Mouse (Mus musculus): ENCODE measurements around the gene Vamp3.

The Vamp3 gene

GRCm38 (mm10) chr4:151057347-151058321 is at the start of gene Vamp3:
TSS of gene Vamp3 (minus strand) at chr4:151057963.
- in situ Hi-C loops (cut with MboI; ENCODE audit: low sequenced_read_pairs): no loop called here

DNA sequence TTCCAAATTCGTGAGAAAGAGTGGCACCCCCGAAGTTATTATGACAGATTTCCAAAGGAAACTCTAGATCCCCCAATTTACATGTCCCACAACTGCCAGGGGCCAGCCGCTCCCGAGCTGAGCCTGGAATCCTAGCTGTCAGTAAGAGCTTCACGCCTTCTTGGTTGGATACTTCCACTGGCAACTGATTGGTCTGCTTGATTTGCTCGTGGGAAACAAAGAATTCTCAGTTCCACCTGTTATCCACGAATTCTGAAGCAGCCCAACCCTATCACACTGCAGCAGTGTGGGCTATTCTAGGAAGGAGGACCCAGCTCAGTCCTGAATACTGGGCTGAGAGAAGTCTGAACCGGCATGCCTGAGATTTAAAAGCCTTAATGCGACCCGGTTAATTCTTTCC is 48.7 kb upstream of the Vamp3 start:
- in situ Hi-C loops (cut with MboI; ENCODE audit: low sequenced_read_pairs): no loop called here

DNA sequence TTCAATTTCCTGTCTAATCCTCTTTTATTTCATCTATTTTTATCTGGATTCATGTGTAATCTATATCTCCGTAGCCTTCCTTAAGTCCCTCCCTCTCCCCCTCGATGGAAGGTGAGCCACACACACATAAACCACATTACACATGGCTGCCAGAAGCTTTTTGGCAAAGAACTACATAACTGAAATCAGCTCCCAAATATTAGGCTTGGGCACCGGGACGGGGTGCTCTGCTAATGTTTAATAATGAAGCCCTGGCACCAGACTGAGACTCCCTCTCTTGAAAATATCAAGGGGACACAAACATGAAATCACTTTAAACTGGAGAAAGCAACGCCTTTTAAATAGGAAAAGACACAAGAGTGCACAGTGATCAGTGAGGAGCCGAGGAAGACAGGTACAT is 48.1 kb upstream of the Vamp3 start:
- in situ Hi-C loops (cut with MboI; ENCODE audit: low sequenced_read_pairs): no loop called here

DNA sequence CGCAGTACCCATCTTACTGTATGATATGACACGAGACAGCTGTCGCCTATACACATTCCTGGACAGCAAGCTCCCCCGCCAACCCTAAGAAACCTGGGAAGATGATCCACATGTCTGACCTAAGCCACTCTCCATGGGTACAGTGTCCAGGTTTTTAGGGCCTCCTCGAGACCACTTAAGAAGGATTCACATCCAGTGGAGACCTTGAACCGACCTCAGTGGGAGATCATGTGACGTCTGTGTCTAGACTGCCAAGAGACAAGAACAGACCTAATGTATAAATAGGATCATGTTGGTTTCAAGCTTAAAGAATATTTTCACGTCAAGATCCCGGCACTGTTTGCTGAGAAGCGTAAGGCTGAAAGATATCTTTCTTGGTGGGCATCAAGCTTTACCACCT is 46.4 kb upstream of the Vamp3 start:
- in situ Hi-C loops (cut with MboI; ENCODE audit: low sequenced_read_pairs): no loop called here

GRCm38 (mm10) chr4:151103646-151104045 is 45.9 kb upstream of the Vamp3 start:
- in situ Hi-C loops (cut with MboI; ENCODE audit: low sequenced_read_pairs): no loop called here

- in situ Hi-C loops (cut with MboI; ENCODE audit: low sequenced_read_pairs): loop anchor here (25.0 kb wide), 1 partner anchor 790 kb away; no protein-coding TSS in a partner anchor
Measured at GRCm38 (mm10) chr4:151097104-151097438, 39.3 kb upstream of the Vamp3 start.

GRCm38 (mm10) chr4:151096334-151097103 is 38.8 kb upstream of the Vamp3 start:
- in situ Hi-C loops (cut with MboI; ENCODE audit: low sequenced_read_pairs): loop anchor here (25.0 kb wide), 1 partner anchor 791 kb away; no protein-coding TSS in a partner anchor

DNA sequence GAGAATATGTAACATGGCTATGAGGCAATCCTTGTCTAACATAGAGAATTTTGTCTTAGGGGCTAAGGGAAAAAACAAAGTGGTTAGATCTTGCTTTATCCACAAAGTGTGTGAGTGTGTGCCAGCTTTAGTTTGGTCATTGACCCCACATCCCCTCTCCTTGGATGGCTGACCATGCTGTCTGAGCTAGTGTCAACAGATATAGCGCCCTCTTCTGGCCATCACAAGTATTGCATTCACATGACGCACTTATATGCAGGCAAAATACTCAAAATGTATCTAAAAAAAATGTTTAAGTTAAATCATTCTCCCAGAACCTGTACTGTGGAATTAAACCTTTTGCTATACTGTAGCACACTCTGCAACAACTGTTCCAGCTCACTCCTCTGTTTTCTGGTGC is 37.4 kb upstream of the Vamp3 start:
- in situ Hi-C loops (cut with MboI; ENCODE audit: low sequenced_read_pairs): loop anchor here (25.0 kb wide), 1 partner anchor 792 kb away; no protein-coding TSS in a partner anchor

GRCm38 (mm10) chr4:151089270-151089669 is 31.5 kb upstream of the Vamp3 start, which contains the start of gene Gm13090:
TSS of gene Gm13090 (plus strand) at chr4:151089570.
- in situ Hi-C loops (cut with MboI; ENCODE audit: low sequenced_read_pairs): loop anchor here (25.0 kb wide), 1 partner anchor 798 kb away; no protein-coding TSS in a partner anchor

GRCm38 (mm10) chr4:151088819-151089218 is 31.1 kb upstream of the Vamp3 start:
- in situ Hi-C loops (cut with MboI; ENCODE audit: low sequenced_read_pairs): loop anchor here (25.0 kb wide), 1 partner anchor 798 kb away; no protein-coding TSS in a partner anchor

DNA sequence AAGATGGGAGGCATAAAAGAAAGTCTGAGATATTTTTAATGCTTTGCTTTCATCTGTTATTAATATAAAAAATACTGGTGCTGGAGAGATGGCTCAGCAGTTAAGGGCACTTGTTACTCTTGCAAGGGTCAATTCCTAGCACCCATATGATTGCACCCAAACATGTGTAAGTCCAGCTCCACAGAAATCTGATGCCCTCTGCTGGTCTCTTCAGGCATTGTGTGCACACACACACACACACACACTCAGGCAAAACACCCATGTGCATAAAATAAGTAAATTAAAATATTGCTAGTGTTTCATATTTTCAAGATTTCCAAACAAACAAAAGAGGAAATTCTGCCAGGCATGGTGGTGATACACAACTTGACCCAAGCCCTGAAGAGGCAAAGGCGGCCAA is 29.6 kb upstream of the Vamp3 start:
- in situ Hi-C loops (cut with MboI; ENCODE audit: low sequenced_read_pairs): loop anchor here (25.0 kb wide), 1 partner anchor 800 kb away; no protein-coding TSS in a partner anchor

- in situ Hi-C loops (cut with MboI; ENCODE audit: low sequenced_read_pairs): loop anchor here (25.0 kb wide), 1 partner anchor 804 kb away; no protein-coding TSS in a partner anchor
Measured at GRCm38 (mm10) chr4:151083027-151083426, 25.3 kb upstream of the Vamp3 start.

DNA sequence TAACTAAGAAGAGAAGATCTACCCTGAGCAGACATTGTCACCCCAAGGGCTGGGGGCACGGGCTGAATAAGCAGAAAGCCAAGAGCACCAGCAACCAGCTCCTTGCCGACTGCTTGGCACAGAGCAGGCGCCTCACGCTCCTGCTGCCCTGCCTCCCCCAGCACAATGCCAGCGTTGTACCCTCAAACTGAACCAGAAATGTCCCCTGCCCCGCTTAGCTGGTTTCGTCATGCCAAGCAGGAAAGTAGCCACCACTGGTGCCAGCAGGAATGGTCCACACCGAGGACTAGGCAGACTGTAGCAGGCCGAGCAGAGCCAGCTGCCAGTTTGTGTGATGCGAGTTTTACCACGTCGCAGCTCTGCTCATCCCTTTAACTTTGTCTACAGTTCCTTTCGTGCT is 24.2 kb upstream of the Vamp3 start:
- in situ Hi-C loops (cut with MboI; ENCODE audit: low sequenced_read_pairs): loop anchor here (25.0 kb wide), 1 partner anchor 805 kb away; no protein-coding TSS in a partner anchor

DNA sequence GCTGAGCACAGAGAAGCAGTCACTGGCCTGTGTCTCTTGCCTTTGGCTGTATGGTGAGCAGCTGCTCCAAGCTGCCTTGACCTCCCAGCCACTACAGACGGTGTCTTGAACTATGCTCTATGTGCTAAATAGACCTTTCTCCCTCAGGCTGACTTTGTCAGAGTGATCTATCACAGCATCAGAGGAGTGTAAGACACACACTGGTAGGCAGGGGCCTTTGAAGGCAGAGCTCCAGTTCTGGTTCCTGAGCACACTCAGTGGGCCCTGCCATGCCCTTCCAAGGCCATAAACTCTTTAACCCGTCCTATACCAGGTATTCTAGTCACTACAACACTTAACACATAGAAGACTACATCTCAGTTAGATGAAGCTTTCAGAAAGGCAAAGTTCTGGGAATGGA is 23.6 kb upstream of the Vamp3 start:
- in situ Hi-C loops (cut with MboI; ENCODE audit: low sequenced_read_pairs): loop anchor here (25.0 kb wide), 1 partner anchor 806 kb away; no protein-coding TSS in a partner anchor

DNA sequence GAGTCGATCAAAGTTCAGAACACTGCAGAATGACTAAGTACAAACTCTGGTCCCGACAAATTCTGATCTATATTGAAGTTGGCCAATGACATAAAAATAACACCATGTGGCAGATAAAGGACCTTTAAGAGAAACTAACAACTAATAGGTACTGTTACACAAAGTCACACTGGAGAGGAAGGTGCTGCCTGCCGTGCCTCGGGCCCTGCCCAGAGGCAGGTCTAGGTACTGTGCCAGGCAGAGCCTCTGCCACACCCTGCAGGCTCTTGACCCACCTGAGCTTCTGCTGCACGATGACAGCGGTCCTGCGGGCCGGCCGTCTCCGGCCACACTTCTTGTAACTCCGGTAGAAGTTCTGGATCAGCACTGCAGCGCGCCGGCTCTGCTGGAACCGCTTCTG is 17.1 kb upstream of the Vamp3 start:
- in situ Hi-C loops (cut with MboI; ENCODE audit: low sequenced_read_pairs): loop anchor here (25.0 kb wide), 1 partner anchor 812 kb away; no protein-coding TSS in a partner anchor

GRCm38 (mm10) chr4:151073108-151073744 is 15.5 kb upstream of the Vamp3 start:
- in situ Hi-C loops (cut with MboI; ENCODE audit: low sequenced_read_pairs): no loop called here

- in situ Hi-C loops (cut with MboI; ENCODE audit: low sequenced_read_pairs): no loop called here
Measured at GRCm38 (mm10) chr4:151070962-151071361, 13.2 kb upstream of the Vamp3 start.

DNA sequence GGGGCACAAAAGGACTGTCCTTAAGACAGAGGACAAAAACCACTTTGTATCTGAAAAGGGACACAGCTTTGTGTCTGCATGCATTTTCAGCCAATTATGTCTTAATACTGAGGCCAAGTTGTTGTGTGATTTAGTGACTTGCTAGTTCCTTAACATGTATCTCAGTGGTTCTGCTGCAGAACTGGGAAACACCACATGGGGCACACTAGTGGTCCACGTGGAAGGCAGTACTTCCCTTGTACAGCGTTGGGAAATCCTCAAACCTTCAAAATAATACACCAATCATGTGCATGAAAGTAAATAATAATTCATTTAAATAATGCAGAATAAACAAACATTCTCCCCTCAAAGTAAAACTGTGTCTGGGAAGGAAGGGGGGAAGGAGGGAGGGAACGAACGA is 11.0 kb upstream of the Vamp3 start:
- in situ Hi-C loops (cut with MboI; ENCODE audit: low sequenced_read_pairs): no loop called here

- in situ Hi-C loops (cut with MboI; ENCODE audit: low sequenced_read_pairs): no loop called here
Measured at GRCm38 (mm10) chr4:151059566-151059965, 1.8 kb upstream of the Vamp3 start.

DNA sequence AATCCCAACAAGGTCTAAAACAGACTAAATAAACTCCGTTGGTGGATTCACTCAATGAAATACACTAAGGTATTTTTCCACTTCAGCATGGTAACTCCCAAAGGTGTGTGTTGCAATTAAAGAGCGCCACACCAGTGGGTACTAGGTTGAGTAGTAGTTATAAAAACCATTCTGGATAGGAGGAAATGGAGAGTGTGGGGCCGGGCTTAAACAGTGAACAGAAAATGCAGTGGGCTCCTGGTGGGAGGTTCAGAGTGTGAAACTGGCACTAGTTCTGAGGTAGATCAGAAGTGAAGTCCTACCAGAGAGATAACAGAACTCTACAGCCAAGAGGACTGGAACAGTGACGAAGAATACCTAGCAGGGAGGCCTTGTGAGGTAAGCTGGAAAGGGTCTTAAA is 871 bp upstream of the Vamp3 start:
- in situ Hi-C loops (cut with MboI; ENCODE audit: low sequenced_read_pairs): no loop called here

DNA sequence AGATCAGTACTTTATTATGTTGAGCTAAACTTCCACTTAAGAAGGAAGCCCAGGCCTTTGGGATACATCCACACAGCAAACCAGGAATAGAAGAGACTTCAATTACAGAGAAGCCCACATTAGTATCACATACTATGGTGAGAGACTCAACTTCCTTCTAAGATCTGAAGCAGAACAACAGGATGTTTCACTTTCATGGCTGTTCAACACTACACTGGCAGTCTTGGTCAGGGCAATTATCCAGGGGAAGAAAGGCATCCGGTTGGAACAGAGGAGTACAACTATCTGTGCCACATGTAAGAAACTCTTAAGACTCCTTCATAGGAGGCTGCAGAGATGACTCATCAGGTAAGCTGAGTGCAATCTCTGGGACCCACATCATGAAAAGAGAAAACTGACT is 6.6 kb downstream of the Vamp3 start:
- in situ Hi-C loops (cut with MboI; ENCODE audit: low sequenced_read_pairs): no loop called here
